Mouse (Mus musculus) lung, embryonic 15.5 days (tissue): ENCODE data around the gene Mcat. TPM values are rescaled to one million over a fixed set of nuclear protein-coding genes. Genes with fewer than 3 reads are reported as not detected.
A peak's percentile ranks its signal among the peaks of the same experiment; 100 is the strongest.

Experiments
- ATAC-seq: fragments of 200-750 bp; cut with Nextera tagmentation; 2 replicates; pipeline ENCODE4 v1.8.0; 2017; ENCODE audit warnings: moderate number of reproducible peaks, borderline replicate concordance; ENCODE audit not compliant: low FRiP score, low TSS enrichment; ENCODE audit errors: extremely low read depth
- H3K27ac ChIP-seq: fragments of 300-500 bp; sonication (generic); 2 replicates; pipeline ENCODE4 v1.5.1; 2015; ENCODE audit warnings: moderate library complexity, mild to moderate bottlenecking, inconsistent platforms
- H3K27me3 ChIP-seq: fragments of 300-500 bp; sonication (generic); 2 replicates; pipeline ENCODE4 v1.6.1; 2015; ENCODE audit warnings: inconsistent platforms
- H3K36me3 ChIP-seq: fragments of 300-500 bp; sonication (generic); 2 replicates; pipeline ENCODE4 v1.6.1; 2015; ENCODE audit warnings: inconsistent platforms
- H3K4me1 ChIP-seq: fragments of 300-500 bp; sonication (generic); 2 replicates; pipeline ENCODE4 v1.6.1; 2015; ENCODE audit warnings: inconsistent platforms
- H3K4me2 ChIP-seq: fragments of 300-500 bp; sonication (generic); 2 replicates; pipeline ENCODE4 v1.6.1; 2015; ENCODE audit warnings: inconsistent platforms, mild to moderate bottlenecking, moderate library complexity
- H3K4me3 ChIP-seq: fragments of 300-500 bp; sonication (generic); 2 replicates; pipeline ENCODE4 v1.5.1; 2015; ENCODE audit warnings: mild to moderate bottlenecking, inconsistent platforms
- H3K9ac ChIP-seq: fragments of 300-500 bp; sonication (generic); 2 replicates; pipeline ENCODE4 v1.6.1; 2015; ENCODE audit warnings: inconsistent platforms
- H3K9me3 ChIP-seq: fragments of 300-500 bp; sonication (generic); 2 replicates; pipeline ENCODE4 v1.6.1; 2016; ENCODE audit warnings: inconsistent platforms
- WGBS: fragments of 180-500 bp; shearing (Covaris S2); methylation state at CpG from one replicate; pipeline ENCODE4 v1.1.7; 2015; 5-methylcytosine and 5-hydroxymethylcytosine counted together
- polyA plus RNA-seq: library from polyadenylated mRNA; unstranded; fragments of >200 nt; fragmentation: Nextera tagmentation; extraction: Ambion mirVana; gene quantifications from 2 replicates; pipeline ENCODE4 v1.2.1, GENCODE M21; 2015

Mcat gene
- polyA plus RNA-seq, 1 experiment from 2014 or later: 34.3 TPM

- no peaks in the 10 kb centered on the region for H3K27me3 ChIP-seq
- no peak overlapping the region for H3K4me2 ChIP-seq
- H3K4me1 ChIP-seq: no peaks in the 10 kb centered on the region
- 95% methylated on average over 12 of the region's 12 CpGs for WGBS
- H3K36me3 ChIP-seq: peaks cover 44% of the 10 kb centered on the region
- no peak overlapping the region for H3K9ac ChIP-seq
- H3K4me3 ChIP-seq: no peak overlapping the region
- no peak overlapping the region for H3K27ac ChIP-seq
- ATAC-seq: no peak
- H3K9me3 ChIP-seq: no peaks in the 10 kb centered on the region
Observed at GRCm38 (mm10) chr15:83573606-83574005, 10.0 kb upstream of the Mcat start.

GRCm38 (mm10) chr15:83572132-83572531, 8.5 kb upstream of the Mcat start:
- no peak for ATAC-seq
- Histone ChIP-seq H3K4me3 (no peak overlapping the region), H3K9ac (no peak overlapping the region), H3K9me3 (no peaks in the 10 kb centered on the region), H3K4me2 (no peak overlapping the region), H3K36me3 (peaks cover 30% of the 10 kb centered on the region), H3K4me1 (no peaks in the 10 kb centered on the region), H3K27ac (no peak overlapping the region), H3K27me3 (no peaks in the 10 kb centered on the region)
- 80% methylated on average over 4 of the region's 4 CpGs for WGBS

GRCm38 (mm10) chr15:83571636-83572035, 8.0 kb upstream of the Mcat start:
- 77% methylated on average over 5 of the region's 5 CpGs for WGBS
- Histone ChIP-seq H3K9me3 (no peaks in the 10 kb centered on the region), H3K27me3 (no peaks in the 10 kb centered on the region)

GRCm38 (mm10) chr15:83570641-83571040, 7.1 kb upstream of the Mcat start:
- H3K9me3 ChIP-seq: no peaks in the 10 kb centered on the region

More at GRCm38 (mm10) chr15:83571636-83572035, 8.0 kb upstream of the Mcat start:
- Histone ChIP-seq H3K9ac (no peak overlapping the region), H3K4me3 (no peak overlapping the region), H3K4me1 (no peaks in the 10 kb centered on the region), H3K36me3 (peaks cover 25% of the 10 kb centered on the region), H3K4me2 (no peak overlapping the region), H3K27ac (no peak overlapping the region)
- ATAC-seq: no peak

GRCm38 (mm10) chr15:83569682-83570081, 6.1 kb upstream of the Mcat start:
- 47% methylated on average over 11 of the region's 11 CpGs for WGBS
- Histone ChIP-seq H3K4me2 (no peak overlapping the region), H3K36me3 (0 out of 2 replicates have a peak, but pooled peaks cover 9% of the 10 kb centered on the region), H3K9me3 (no peaks in the 10 kb centered on the region), H3K4me3 (no peak overlapping the region), H3K27ac (no peak overlapping the region), H3K9ac (no peak overlapping the region), H3K27me3 (no peaks in the 10 kb centered on the region), H3K4me1 (no peaks in the 10 kb centered on the region)
- no peak for ATAC-seq

More at GRCm38 (mm10) chr15:83570641-83571040, 7.1 kb upstream of the Mcat start:
- H3K9ac ChIP-seq: no peak overlapping the region
- WGBS: 62% methylated on average over 2 of the region's 2 CpGs
- no peaks in the 10 kb centered on the region for H3K27me3 ChIP-seq
- no peak overlapping the region for H3K4me2 ChIP-seq
- no peak overlapping the region for H3K27ac ChIP-seq
- H3K4me3 ChIP-seq: no peak overlapping the region
- no peaks in the 10 kb centered on the region for H3K4me1 ChIP-seq
- ATAC-seq: no peak
- peaks cover 17% of the 10 kb centered on the region; the same call in 1 of the 2 replicates for H3K36me3 ChIP-seq

GRCm38 (mm10) chr15:83568544-83568943, 5.0 kb upstream of the Mcat start:
- Histone ChIP-seq H3K4me2 (no peak overlapping the region), H3K36me3 (no peaks in the 10 kb centered on the region), H3K9ac (no peak overlapping the region), H3K9me3 (no peaks in the 10 kb centered on the region), H3K27me3 (no peaks in the 10 kb centered on the region), H3K4me1 (peaks cover 5% of the 10 kb centered on the region), H3K4me3 (no peak overlapping the region), H3K27ac (no peak overlapping the region)
- no peak for ATAC-seq
- WGBS: 92% methylated on average over 5 of the region's 5 CpGs

GRCm38 (mm10) chr15:83567728-83568127, 4.1 kb upstream of the Mcat start:
- no peaks in the 10 kb centered on the region for H3K27me3 ChIP-seq
- 80% methylated on average over 3 of the region's 3 CpGs for WGBS
- no peak overlapping the region for H3K9ac ChIP-seq
- H3K4me3 ChIP-seq: no peak overlapping the region
- H3K36me3 ChIP-seq: no peaks in the 10 kb centered on the region
- no peak overlapping the region for H3K27ac ChIP-seq
- H3K9me3 ChIP-seq: no peaks in the 10 kb centered on the region
- H3K4me1 ChIP-seq: peaks cover 12% of the 10 kb centered on the region
- no peak for ATAC-seq
- no peak overlapping the region for H3K4me2 ChIP-seq

- no peak overlapping the region for H3K27ac ChIP-seq
- H3K9me3 ChIP-seq: no peaks in the 10 kb centered on the region
- no peaks in the 10 kb centered on the region for H3K27me3 ChIP-seq
- no peak overlapping the region for H3K4me2 ChIP-seq
- no peak overlapping the region for H3K9ac ChIP-seq
- no peak overlapping the region for H3K4me3 ChIP-seq
- H3K36me3 ChIP-seq: no peaks in the 10 kb centered on the region
- no peak for ATAC-seq
- peaks cover 16% of the 10 kb centered on the region for H3K4me1 ChIP-seq
- WGBS: 67% methylated on average over 5 of the region's 5 CpGs
Observed at GRCm38 (mm10) chr15:83566006-83566405, 2.4 kb upstream of the Mcat start.

- Histone ChIP-seq H3K4me1 (peaks cover 16% of the 10 kb centered on the region), H3K36me3 (no peaks in the 10 kb centered on the region), H3K4me2 (no peak overlapping the region), H3K27me3 (no peaks in the 10 kb centered on the region), H3K9ac (no peak overlapping the region), H3K27ac (no peak overlapping the region), H3K4me3 (no peak overlapping the region), H3K9me3 (no peaks in the 10 kb centered on the region)
- WGBS: 83% methylated on average over 3 of the region's 3 CpGs
- ATAC-seq: no peak
Observed at GRCm38 (mm10) chr15:83565434-83565833, 1.8 kb upstream of the Mcat start.

- H3K9ac ChIP-seq: peak overlapping the region; percentile 60
- 2% methylated on average over 27 of the region's 27 CpGs for WGBS
- H3K4me1 ChIP-seq: peaks cover 16% of the 10 kb centered on the region
- H3K9me3 ChIP-seq: no peaks in the 10 kb centered on the region
- H3K4me2 ChIP-seq: peak overlapping the region; percentile 98
- no peaks in the 10 kb centered on the region for H3K36me3 ChIP-seq
- peak overlapping the region; percentile 59 for H3K4me3 ChIP-seq
- 0 out of 2 replicates have a peak, but pooled peaks have one; percentile 33 for ATAC-seq
- H3K27ac ChIP-seq: peak overlapping the region; percentile 71
- H3K27me3 ChIP-seq: no peaks in the 10 kb centered on the region
Observed at GRCm38 (mm10) chr15:83563857-83564651, 467 bp upstream of the Mcat start.

- Histone ChIP-seq H3K9me3 (no peaks in the 10 kb centered on the region), H3K27me3 (no peaks in the 10 kb centered on the region), H3K36me3 (no peaks in the 10 kb centered on the region), H3K4me1 (peaks cover 16% of the 10 kb centered on the region), H3K27ac (peak overlapping the region; percentile 71), H3K9ac (0 out of 2 replicates have a peak overlapping the region, but pooled peaks have one; percentile 60), H3K4me2 (peak overlapping the region; percentile 98), H3K4me3 (peak overlapping the region; percentile 59)
- WGBS: 31% methylated on average over 15 of the region's 15 CpGs
- ATAC-seq: peak; percentile 75; the same call in 1 of the 2 replicates
Observed at GRCm38 (mm10) chr15:83562626-83563270, 839 bp downstream of the Mcat start.

- H3K27ac ChIP-seq: no peak overlapping the region
- no peak for ATAC-seq
- no peaks in the 10 kb centered on the region for H3K36me3 ChIP-seq
- no peak overlapping the region for H3K4me2 ChIP-seq
- 53% methylated on average over 5 of the region's 5 CpGs for WGBS
- no peak overlapping the region for H3K9ac ChIP-seq
- H3K4me3 ChIP-seq: no peak overlapping the region
- H3K4me1 ChIP-seq: peaks cover 16% of the 10 kb centered on the region
- no peaks in the 10 kb centered on the region for H3K9me3 ChIP-seq
- no peaks in the 10 kb centered on the region for H3K27me3 ChIP-seq
Observed at GRCm38 (mm10) chr15:83560941-83561477, 2.6 kb downstream of the Mcat start.
